Mouse (Mus musculus): ENCODE measurements around the gene Atp2b4.
"Not testable (repeated sequence)": the region's sequence is repeated elsewhere in the genome, so short reads cannot be mapped to it uniquely, and the experiment has no call there.

Atp2b4 gene

DNA sequence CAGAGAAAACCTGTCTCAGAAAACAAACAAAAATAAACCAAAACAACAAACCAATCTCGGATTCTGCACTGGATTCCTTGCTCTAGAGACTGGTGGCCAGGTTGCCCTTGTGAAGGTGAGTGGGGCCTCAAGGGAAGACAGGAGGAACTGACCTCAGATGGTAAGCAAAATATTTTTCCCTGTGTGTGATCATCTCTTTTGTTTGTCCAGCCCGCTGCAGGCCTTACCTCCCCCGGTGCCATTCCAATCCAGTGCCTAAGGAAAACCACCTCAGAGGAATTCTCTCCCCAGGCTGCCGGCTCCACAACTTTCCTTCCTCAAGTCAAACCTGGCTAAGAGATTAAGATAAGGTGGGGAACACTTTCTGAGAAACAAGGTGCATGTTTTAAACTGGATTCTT is 108.6 kb downstream of the Atp2b4 start:
- DNase-seq: no peak

DNA sequence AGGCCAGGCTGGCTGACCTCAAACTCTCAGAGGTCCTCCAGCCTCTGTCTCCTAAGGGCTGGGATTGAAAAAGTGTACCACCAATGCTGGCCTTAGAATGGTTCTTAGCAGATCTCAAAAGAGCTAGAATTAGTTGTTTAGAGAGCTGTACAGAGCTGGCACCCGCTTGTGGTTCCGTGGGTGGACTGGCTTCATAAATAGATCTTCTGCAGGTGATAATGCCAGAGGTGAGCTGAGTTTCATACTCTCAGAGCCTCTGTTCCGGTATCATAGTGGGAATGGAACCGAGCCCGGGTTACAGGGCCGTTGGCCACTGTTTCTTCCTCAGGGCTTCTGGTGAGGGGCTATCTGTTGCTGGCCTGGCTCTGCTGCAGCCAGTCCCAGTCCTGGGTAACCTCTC is 109.8 kb downstream of the Atp2b4 start:
- no peak for DNase-seq

DNA sequence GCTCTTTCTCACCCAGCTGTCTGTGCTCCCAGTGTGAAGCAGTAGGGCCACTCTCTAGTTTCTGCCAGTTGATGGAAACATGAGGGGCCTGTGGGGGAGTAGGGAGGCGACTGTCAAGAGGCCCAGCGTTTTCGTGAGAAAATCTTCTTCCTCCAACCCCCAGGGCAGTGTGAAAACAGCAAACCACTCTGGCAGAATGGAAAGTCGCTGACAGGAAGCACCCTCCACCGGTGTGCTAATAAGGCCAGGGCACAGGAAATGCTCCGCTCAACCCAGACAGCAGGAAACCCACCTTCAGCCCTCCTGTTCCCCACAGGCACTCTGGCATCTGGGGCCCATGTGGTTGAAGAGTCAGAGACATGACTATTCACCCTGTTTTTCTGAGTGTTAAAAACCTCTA is 110.9 kb downstream of the Atp2b4 start, which contains the start of gene Lax1:
Gene Lax1, minus strand, starts transcription at position 212 of the 400 bp plus-strand sequence.
- no peak for DNase-seq

DNA sequence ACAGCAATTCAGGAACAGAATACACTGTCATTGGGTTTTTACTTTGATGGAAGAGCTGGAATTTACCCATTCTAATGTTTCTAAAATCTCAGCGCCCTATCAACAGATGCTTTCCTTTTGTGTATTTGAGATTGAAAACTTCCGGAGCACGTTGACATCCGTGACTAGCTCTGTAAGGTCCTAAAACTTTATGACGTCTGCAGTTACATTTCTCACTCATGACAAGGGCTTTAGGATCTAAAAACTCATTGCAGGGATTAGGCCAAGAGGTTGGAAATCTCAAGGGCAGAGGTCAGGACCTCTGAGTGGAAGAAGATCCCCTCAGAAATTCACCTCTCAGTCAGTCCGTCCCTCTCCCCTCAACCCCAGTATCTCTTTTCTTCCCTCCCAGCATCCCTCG is 112.5 kb downstream of the Atp2b4 start:
- no peak for DNase-seq

DNA sequence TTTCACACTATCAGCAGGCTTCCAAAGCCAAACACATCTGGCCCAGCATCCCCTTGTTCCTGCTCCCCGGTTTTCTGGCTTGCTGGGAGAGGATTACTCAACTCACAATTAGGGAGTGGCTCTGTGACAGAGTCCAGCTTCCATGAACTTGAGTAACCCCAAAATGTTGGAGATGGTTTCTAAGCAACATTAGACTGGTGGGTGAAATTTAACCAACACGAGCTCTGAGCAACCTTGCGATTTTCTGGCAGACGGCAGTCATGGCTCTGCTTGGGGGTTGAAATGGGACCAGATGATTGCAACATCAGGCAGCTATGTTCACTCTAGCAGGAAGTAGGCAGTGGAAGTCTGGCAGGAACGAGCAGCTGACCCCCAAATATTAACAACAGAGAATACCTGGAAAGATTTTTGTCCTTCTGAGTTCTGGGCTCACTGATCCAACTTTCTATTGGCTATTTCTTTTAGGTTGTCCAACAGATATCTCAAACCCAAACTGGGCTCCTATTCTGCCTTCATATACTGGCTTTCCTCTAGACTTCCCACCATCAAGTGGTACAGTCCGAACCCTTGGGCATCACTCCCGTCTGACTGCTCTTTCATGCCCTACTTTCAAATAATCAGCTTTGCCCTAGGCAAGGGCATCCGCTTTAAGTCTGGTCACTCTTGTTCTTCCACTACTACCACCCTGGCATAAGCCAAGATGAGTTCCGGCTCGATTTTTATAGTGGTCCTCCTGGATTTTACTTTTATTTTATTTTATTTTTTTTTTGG is 114.9 kb downstream of the Atp2b4 start:
- peak; percentile 77 to 92 for DNase-seq

DNA sequence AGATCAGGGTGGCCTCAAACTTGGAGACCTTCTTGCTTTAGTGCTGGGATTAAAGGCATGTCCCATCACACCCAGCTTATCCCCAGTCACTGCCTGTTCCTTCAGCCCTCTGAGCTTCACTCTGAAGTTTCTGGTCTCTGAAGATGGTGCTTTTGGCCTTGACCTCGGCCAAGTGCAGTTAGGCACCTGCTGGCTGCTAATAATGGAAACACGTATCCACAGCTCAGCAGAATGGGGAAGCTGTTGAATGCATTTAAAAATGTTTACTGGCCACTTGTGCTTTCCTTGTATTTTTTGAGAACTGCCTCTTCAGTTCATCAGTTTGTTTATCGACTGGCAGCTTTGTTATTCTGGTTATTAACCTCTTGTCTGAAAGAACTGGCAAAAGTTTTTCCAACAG is 129.0 kb downstream of the Atp2b4 start:
- DNase-seq: no peak

DNA sequence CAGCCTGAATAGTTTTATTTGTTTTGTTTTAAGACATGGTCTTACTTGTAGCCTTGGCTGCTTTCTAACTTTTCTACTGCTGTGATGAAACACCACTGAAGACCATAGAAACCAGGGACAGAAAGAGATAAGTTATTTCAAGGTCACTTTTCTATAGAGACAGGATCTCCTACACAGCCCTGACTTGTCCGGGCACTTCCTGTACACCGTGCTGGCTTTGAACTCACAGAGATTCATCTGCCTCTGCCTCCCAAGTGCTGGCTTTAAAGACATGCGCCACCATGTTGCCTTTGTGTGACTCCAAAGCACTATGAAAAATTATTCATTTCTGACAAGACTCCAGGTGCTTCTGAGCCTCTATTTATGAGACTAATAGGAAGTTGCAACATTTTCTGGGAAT is 129.6 kb downstream of the Atp2b4 start:
- no peak for DNase-seq

DNA sequence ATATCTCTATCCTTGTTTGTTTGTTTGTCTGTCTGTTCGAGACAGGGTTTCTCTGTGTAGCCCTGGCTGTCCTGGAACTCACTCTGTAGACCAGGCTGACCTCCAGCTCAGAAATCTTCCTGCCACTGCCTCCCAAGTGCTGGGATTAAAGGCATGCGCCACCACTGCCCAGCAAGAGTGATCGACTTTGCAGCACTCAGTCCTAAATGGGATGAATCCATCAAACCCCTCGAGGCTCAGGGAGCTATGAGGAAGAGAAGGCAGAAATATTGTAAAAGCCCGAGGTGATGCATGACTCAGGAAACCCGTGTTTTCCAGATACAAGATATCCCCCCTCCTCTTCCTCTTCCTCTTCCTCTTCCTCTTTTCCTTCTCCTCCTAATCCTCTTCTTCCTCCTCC is 130.1 kb downstream of the Atp2b4 start:
- no peak for DNase-seq

DNA sequence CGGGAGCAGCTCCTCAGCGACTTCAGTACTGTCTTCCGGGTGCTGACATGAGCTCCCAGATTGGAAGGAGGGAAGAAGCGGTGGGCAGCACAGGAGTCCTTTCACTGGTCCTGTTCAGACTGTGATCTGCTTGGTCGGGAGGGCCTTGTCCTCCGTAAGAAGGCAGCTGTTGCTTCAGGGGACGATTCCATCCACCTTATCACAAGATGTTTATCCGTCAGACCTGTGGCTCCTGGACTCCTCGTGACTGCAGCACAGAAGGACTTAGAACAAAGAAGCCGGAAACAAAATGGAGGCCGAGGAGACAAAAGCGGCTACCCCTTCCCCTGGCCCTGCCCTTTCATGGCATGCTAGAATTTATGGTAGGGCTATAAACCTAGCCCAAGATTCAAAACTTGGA is 130.7 kb downstream of the Atp2b4 start:
- no peak for DNase-seq

DNA sequence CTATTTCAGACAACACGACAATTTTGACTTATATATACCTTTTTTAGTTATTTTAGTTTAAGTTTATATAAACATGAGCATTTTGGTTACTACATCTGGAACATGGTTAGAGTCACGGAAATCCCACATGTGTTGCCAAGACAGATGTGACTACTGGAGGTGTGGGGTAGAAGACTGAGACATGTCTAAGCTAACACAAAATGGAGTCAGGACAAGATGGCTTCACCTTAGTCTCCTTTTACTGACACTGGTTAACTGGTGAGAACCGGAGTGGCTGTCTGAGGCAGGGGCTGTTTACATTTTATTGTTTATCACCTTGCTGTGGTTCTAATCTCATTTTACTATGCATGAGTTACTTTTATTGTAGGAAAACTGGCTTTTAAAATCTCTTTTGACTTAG is 132.2 kb downstream of the Atp2b4 start:
- DNase-seq: no peak

DNA sequence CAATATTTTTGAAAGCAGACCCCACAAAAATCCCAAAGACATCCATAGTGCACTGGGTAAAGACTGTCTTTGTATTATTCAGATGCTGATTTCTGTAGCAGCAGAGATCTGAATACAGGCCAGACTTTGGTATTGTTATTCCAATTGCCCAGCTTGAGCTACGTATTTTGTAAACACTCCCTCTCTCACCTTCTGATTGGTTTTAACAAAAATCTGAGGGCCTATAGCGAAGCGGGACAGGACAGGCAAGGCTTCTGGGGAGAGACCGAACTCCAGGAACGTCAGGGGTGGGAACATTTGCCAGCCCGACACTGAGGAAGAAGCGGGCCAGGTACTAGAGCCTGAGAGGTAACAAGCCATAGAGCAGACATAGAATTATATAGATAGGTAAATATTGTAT is 133.1 kb downstream of the Atp2b4 start:
- no peak for DNase-seq

DNA sequence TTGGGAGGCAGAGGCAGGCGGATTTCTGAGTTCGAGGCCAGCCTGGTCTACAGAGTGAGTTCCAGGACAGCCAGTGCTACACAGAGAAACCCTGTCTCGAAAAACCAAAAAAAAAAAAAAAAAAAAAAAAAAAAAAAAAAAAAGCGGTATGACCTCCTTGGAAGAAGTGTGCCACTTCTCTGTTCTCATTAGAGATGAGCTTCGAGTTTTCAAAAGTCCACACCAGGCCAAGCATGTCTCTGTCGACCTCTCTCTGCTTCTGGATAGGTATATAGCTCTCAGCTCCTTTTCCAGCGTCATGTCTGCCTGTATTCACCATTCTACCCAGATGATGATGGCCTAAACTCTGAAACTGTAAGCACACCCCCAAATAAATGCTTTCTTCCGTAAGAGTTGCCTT is 135.1 kb downstream of the Atp2b4 start:
- DNase-seq: not testable (repeated sequence)

DNA sequence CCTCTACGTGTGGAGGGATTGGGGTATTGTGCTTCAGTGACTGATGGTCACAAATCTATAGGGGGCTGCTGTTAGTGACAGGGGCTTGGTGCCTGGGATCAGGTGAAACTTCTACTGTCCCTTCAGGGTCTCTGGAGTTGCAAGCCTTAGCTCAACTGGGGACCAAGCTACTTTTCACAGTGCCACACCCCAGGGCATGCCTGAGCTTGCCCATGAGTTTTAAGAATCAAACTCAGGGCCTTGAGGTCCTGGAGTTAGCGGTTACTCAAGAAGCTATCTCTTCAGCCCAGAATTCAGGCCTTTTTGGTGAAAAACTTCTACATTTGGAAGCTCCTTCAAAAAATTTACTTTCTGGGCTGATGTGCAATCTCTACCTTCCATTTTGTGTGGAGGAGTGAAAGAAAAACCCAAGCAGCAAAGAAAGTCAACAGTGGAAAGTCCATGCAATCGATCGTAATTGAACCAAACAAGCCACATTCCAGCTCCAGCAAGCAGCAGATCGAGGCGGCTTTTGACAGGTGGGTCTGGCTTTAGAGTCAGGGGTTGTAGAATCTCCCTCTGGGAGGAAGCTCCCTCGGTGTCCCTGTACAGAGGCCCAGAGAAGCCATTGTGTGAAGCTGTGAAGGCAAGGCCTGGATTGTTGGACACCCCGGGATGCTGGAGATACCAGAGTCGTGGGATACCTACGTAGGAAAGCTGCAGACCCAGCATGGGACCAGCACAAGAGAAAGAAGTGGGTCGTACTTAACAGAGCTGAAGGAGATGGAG is 136.5 kb downstream of the Atp2b4 start:
- no peak for DNase-seq

DNA sequence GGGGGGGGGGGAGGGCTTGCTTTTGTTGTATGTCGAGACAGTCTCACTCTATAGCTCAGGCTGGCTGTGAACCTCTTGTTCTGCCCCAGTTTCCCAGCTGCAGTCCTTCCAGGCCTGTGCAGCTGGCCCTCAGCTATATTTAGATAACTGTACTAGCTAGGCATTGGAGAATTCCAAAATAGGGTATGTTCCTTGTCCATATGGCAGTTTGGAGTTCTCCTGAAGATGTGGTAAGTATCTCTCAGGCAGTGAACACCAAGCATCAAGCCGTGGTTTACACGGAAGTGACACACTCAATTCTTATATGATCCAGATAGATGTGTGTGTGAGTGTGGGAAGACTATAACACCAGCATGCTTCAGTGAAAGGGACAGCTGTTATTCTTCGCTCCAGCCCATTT is 137.4 kb downstream of the Atp2b4 start:
- DNase-seq: no peak

DNA sequence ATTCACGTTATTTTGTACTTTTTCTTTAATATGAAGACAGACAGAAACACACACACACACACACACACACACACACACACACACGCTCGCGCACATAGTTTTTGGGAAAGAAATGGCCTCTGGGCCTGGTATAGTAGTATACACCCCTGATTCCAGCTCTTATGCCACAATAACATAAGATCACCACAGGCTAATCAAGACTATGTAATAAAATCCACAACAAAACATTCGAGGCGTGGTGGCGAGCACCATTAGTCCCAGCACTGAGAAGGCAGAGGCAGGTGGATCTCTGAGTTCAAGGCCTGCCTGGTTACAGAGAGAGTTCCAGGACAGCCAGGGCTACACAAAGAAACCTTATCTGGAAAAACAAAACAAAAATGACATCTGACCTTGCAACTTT is 137.9 kb downstream of the Atp2b4 start:
- DNase-seq: no peak

DNA sequence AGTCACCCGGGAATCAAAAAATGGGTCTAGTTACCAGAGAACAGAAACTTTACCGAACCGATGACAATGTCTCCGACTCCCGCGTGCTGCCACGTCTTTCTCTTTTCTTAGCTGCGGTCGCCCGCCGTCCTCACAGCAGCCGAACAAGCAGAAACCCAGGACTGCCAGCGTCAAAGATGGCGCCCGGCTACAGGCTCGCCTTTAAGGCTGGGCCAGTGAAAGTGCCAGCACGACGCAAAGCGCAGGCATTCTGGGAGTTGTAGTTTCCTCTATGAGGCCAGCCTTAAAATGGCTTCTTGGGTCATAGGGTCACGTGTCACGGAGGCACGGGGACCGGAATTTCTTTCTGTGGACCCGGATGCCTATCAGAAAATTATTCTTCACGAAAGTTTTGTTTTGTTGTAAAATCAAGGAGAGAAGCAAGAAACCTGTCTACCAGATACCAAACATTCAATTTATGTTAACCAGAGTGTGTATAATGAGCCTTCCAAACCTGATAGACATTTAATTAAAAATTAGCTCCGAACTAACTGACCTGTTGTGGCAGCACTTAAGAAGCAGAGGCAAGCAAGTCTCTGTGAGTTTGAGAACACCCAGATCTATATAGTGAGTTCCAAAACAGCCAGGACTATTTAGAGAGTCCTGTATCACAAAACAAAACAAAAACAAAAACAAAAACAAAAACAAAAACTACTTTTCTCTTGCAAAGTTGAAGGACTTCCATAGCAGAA is 139.5 kb downstream of the Atp2b4 start, which contains the start of gene Gm38394:
Gene Gm38394, minus strand, starts transcription at position 116 of the 731 bp plus-strand sequence.
- DNase-seq: peak; percentile 94 to 95

DNA sequence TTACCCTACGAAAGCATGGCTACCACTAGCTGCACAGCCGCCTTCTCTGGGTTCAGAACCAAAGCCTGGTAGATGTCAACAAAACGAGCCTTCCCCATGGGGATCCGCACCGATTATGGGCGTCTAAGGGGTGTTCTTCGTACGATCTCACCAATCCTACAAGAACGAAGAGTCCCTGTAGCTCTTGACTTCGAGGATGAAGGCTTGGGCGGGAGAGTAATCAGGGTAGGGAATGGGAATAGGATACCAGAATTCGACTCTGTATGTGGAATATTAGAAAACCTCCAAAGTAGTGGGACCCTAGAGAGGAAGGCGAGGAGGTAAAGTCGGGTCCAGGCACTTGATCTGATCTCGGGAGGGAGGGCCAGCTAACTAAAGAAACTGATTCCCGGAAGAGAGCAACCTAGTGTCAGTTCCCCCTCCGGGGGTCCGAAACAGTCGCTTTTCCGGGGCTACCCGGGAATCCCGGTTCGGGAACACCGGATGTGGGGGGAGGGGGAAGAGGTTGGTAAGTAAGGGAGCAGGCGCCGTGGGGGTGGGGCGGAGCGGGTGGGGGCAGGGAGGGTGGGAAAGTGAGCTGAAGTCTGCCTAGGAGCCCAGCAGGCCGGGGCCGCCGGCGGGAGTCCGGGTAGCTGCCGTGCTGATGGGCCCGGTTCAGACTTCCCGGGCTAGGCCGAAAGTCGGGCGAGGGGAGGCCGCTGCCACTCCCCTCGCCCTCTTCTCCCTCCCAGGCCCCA is 140.2 kb downstream of the Atp2b4 start, which contains the start of gene Zbed6:
Gene Zbed6, minus strand, starts transcription at position 420 of the 737 bp plus-strand sequence.
- peak; percentile 64 to 76 for DNase-seq

DNA sequence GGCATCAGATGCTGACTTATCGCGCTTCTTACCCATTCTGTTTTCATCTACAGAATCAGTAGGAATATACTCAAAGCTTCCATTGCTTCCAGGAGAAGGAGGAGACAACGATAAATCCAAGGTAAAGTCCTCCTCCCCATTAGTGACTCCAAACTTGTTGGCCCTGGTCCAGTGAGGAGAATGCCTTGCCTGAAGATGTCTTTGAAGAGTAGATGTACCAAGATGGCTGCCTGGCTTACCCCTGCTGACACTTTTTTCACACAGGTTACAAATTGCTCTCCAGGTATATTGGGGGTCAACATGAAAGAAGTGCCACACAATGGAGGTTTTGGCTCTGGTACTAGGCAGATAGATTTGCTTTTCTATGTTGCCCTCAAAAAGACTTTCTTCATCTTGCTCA is 142.0 kb downstream of the Atp2b4 start:
- no peak for DNase-seq

DNA sequence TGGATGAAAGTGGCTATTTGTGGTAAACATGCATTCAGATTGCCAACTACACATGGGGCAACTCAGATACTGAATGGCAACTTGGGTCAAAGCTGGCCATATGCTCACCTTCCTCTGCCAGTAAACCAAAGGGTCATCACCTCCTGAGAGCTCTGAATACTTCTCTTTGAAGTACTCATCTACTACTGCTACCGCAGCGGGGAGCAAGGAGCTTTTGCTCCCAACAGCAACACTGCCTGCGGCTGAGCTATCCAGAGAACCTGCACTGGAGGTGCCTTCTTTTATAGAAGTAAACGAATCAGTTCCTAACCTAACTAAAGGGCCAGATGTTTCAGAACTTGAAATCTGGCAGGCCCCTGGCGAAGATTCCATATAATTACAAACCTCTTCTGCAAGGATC is 144.0 kb downstream of the Atp2b4 start:
- no peak for DNase-seq

DNA sequence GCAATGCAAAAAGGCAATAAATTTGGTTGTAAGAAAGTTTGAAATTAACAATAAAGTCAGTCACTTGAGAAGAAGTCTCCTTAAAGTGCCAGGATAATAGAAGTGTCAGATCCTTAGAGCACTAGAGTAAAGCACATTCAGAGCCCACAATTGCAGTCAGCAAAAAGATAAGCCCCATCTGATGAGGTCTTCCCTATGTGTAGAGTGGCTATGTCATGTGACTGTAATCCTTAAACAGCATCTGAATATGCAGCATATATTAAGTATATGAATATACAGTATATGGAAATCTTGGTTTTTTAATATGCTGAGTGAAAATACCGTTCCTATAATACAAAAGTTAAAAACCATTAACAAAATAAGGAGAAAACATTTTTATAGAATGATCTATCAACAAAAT is 147.8 kb downstream of the Atp2b4 start:
- DNase-seq: no peak

DNA sequence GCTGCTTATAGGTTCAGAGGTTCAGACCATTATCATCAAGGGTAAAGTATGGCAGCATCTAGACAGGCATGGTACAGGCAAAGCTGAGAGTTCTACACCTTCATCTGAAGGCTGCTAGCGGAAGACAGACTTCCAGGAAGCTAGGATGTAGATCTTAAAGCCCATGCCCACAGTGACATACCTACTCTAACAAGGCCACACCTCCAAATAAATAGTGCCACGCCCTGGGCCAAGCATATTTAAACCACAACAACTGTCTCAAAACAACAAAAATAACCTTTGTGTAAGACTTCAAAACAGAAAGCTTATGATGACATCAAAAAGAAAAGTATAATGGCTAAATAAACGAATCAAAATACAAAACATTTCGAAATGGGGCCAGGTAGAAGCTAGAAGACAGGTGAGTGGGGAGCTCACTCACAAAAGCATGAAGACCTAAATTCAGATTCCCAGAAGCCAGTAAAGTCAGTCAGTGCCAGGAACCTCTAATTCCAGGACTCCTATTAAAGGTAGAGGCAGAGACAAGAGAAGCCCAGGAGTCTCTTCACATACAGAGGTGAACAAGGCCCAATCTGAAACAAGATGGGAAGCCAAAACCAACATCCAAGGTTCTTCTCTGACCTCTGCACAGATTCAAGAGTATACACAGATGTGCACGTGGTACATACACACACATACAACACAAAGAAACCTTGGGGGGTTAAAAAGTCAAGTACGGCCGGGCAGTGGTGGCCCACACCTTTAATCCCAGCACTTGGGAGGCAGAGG is 150.4 kb downstream of the Atp2b4 start:
- DNase-seq: no peak
